Mouse (Mus musculus): Measurements from ENCODE around the gene Rara. TPM values are rescaled to one million over a fixed set of nuclear protein-coding genes. Genes with fewer than 3 reads are reported as not detected.

Rara gene
- polyA plus RNA-seq, 1 experiment from 2014 or later = 49.2 TPM

- peaks cover 49% of the 10 kb centered on the region for H3K36me3 ChIP-seq
- no peak overlapping the region for H3K9ac ChIP-seq
- 75% methylated on average over 6 of the region's 6 CpGs for WGBS
- ATAC-seq (ENCODE audit: insufficient number of reproducible peaks, insufficient read depth, low FRiP score, low TSS enrichment) = no peak
- H3K27ac ChIP-seq = no peak overlapping the region
- H3K4me3 ChIP-seq = no peak overlapping the region
- no peak overlapping the region for H3K4me2 ChIP-seq (replicated peaks)
- H3K27me3 ChIP-seq = no peaks in the 10 kb centered on the region
- H3K4me1 ChIP-seq = no peaks in the 10 kb centered on the region
- no peaks in the 10 kb centered on the region for H3K9me3 ChIP-seq
Observed at GRCm38 (mm10) chr11:98990866-98991265, 63.2 kb downstream of the Rara start.

GRCm38 (mm10) chr11:98995987-98996386, 68.4 kb downstream of the Rara start:
- H3K27me3 ChIP-seq = no peaks in the 10 kb centered on the region
- H3K36me3 ChIP-seq = peaks cover 92% of the 10 kb centered on the region
- no peak overlapping the region for H3K27ac ChIP-seq
- ATAC-seq (ENCODE audit: insufficient number of reproducible peaks, insufficient read depth, low FRiP score, low TSS enrichment) = no peak
- H3K9me3 ChIP-seq = no peaks in the 10 kb centered on the region
- H3K9ac ChIP-seq = no peak overlapping the region
- no peak overlapping the region for H3K4me3 ChIP-seq
- H3K4me1 ChIP-seq = no peaks in the 10 kb centered on the region
- 93% methylated on average over 7 of the region's 7 CpGs for WGBS
- no peak overlapping the region for H3K4me2 ChIP-seq (replicated peaks)

GRCm38 (mm10) chr11:98997659-98998058, 70.0 kb downstream of the Rara start:
- H3K4me3 ChIP-seq = no peak overlapping the region
- 90% methylated on average over 4 of the region's 4 CpGs for WGBS
- no peak overlapping the region for H3K9ac ChIP-seq
- ATAC-seq (ENCODE audit: insufficient number of reproducible peaks, insufficient read depth, low FRiP score, low TSS enrichment) = no peak
- no peaks in the 10 kb centered on the region for H3K4me1 ChIP-seq
- H3K4me2 ChIP-seq (replicated peaks) = no peak overlapping the region
- H3K36me3 ChIP-seq = peaks cover 96% of the 10 kb centered on the region
- no peaks in the 10 kb centered on the region for H3K9me3 ChIP-seq
- H3K27ac ChIP-seq = no peak overlapping the region
- no peaks in the 10 kb centered on the region for H3K27me3 ChIP-seq

GRCm38 (mm10) chr11:98998776-98999175, 71.2 kb downstream of the Rara start:
- ATAC-seq (ENCODE audit: insufficient number of reproducible peaks, insufficient read depth, low FRiP score, low TSS enrichment) = no peak
- Histone ChIP-seq H3K9me3 (no peaks in the 10 kb centered on the region), H3K4me1 (no peaks in the 10 kb centered on the region)

GRCm38 (mm10) chr11:98999243-98999642, 71.6 kb downstream of the Rara start:
- Histone ChIP-seq H3K4me1 (no peaks in the 10 kb centered on the region), H3K4me3 (no peak overlapping the region), H3K4me2 (replicated peaks) (no peak overlapping the region), H3K27me3 (no peaks in the 10 kb centered on the region), H3K9me3 (no peaks in the 10 kb centered on the region), H3K27ac (no peak overlapping the region), H3K36me3 (peaks cover 95% of the 10 kb centered on the region), H3K9ac (no peak overlapping the region)
- 88% methylated on average over 11 of the region's 11 CpGs for WGBS
- no peak for ATAC-seq (ENCODE audit: insufficient number of reproducible peaks, insufficient read depth, low FRiP score, low TSS enrichment)

More at GRCm38 (mm10) chr11:98998776-98999175, 71.2 kb downstream of the Rara start:
- Histone ChIP-seq H3K4me2 (replicated peaks) (no peak overlapping the region), H3K27me3 (no peaks in the 10 kb centered on the region), H3K36me3 (peaks cover 95% of the 10 kb centered on the region), H3K27ac (no peak overlapping the region), H3K4me3 (no peak overlapping the region), H3K9ac (no peak overlapping the region)

GRCm38 (mm10) chr11:99006788-99007187, 79.2 kb downstream of the Rara start:
- WGBS = 95% methylated on average over 9 of the region's 9 CpGs
- peaks cover 83% of the 10 kb centered on the region for H3K36me3 ChIP-seq
- H3K9ac ChIP-seq = no peak overlapping the region
- H3K27ac ChIP-seq = no peak overlapping the region
- no peaks in the 10 kb centered on the region for H3K9me3 ChIP-seq
- H3K4me2 ChIP-seq (replicated peaks) = no peak overlapping the region
- H3K4me1 ChIP-seq = no peaks in the 10 kb centered on the region
- no peak overlapping the region for H3K4me3 ChIP-seq
- no peak for ATAC-seq (ENCODE audit: insufficient number of reproducible peaks, insufficient read depth, low FRiP score, low TSS enrichment)
- no peaks in the 10 kb centered on the region for H3K27me3 ChIP-seq

- no peak overlapping the region for H3K9ac ChIP-seq
- H3K36me3 ChIP-seq = peaks cover 85% of the 10 kb centered on the region
- no peaks in the 10 kb centered on the region for H3K27me3 ChIP-seq
- no peaks in the 10 kb centered on the region for H3K4me1 ChIP-seq
- H3K27ac ChIP-seq = no peak overlapping the region
- no peak overlapping the region for H3K4me2 ChIP-seq (replicated peaks)
- ATAC-seq (ENCODE audit: insufficient number of reproducible peaks, insufficient read depth, low FRiP score, low TSS enrichment) = no peak
- 90% methylated on average over 4 of the region's 4 CpGs for WGBS
- H3K4me3 ChIP-seq = no peak overlapping the region
- H3K9me3 ChIP-seq = no peaks in the 10 kb centered on the region
Observed at GRCm38 (mm10) chr11:99010124-99010523, 82.5 kb downstream of the Rara start.

GRCm38 (mm10) chr11:99010706-99011105, 83.1 kb downstream of the Rara start:
- Histone ChIP-seq H3K36me3 (peaks cover 85% of the 10 kb centered on the region), H3K9me3 (no peaks in the 10 kb centered on the region), H3K9ac (no peak overlapping the region), H3K4me3 (no peak overlapping the region), H3K4me1 (no peaks in the 10 kb centered on the region), H3K27ac (no peak overlapping the region), H3K27me3 (no peaks in the 10 kb centered on the region), H3K4me2 (replicated peaks) (no peak overlapping the region)
- no peak for ATAC-seq (ENCODE audit: insufficient number of reproducible peaks, insufficient read depth, low FRiP score, low TSS enrichment)
- WGBS = 92% methylated on average over 5 of the region's 5 CpGs

GRCm38 (mm10) chr11:99013856-99014255, 86.2 kb downstream of the Rara start:
- H3K4me1 ChIP-seq = no peaks in the 10 kb centered on the region
- no peak overlapping the region for H3K9ac ChIP-seq
- no peak overlapping the region for H3K4me3 ChIP-seq
- H3K27ac ChIP-seq = no peak overlapping the region
- no peak overlapping the region for H3K4me2 ChIP-seq (replicated peaks)
- no peak for ATAC-seq (ENCODE audit: insufficient number of reproducible peaks, insufficient read depth, low FRiP score, low TSS enrichment)
- no peaks in the 10 kb centered on the region for H3K9me3 ChIP-seq
- no peaks in the 10 kb centered on the region for H3K27me3 ChIP-seq
- WGBS = 92% methylated on average over 1 of the region's 1 CpGs
- H3K36me3 ChIP-seq = peaks cover 87% of the 10 kb centered on the region

GRCm38 (mm10) chr11:99019844-99020243, 92.2 kb downstream of the Rara start:
- H3K4me1 ChIP-seq = peaks cover 14% of the 10 kb centered on the region; the same call in 1 of the 2 replicates
- H3K4me2 ChIP-seq (replicated peaks) = no peak overlapping the region
- ATAC-seq (ENCODE audit: insufficient number of reproducible peaks, insufficient read depth, low FRiP score, low TSS enrichment) = no peak
- H3K9ac ChIP-seq = no peak overlapping the region
- no peaks in the 10 kb centered on the region for H3K27me3 ChIP-seq
- H3K9me3 ChIP-seq = no peaks in the 10 kb centered on the region
- no peak overlapping the region for H3K27ac ChIP-seq
- no peak overlapping the region for H3K4me3 ChIP-seq
- 94% methylated on average over 6 of the region's 6 CpGs for WGBS
- peaks cover 64% of the 10 kb centered on the region for H3K36me3 ChIP-seq

- H3K4me1 ChIP-seq = peaks cover 14% of the 10 kb centered on the region; the same call in 1 of the 2 replicates
- peak overlapping the region; percentile 81 for H3K4me3 ChIP-seq
- no peak for ATAC-seq (ENCODE audit: insufficient number of reproducible peaks, insufficient read depth, low FRiP score, low TSS enrichment)
- peaks cover 43% of the 10 kb centered on the region for H3K36me3 ChIP-seq
- no peaks in the 10 kb centered on the region for H3K27me3 ChIP-seq
- WGBS = 72% methylated on average over 5 of the region's 5 CpGs
- no peak overlapping the region for H3K27ac ChIP-seq
- peak overlapping the region; percentile 65 for H3K4me2 ChIP-seq (replicated peaks)
- no peaks in the 10 kb centered on the region for H3K9me3 ChIP-seq
- H3K9ac ChIP-seq = peak overlapping the region; percentile 86; the same call in 1 of the 2 replicates
Observed at GRCm38 (mm10) chr11:99022384-99022933, 94.8 kb downstream of the Rara start.

GRCm38 (mm10) chr11:99023094-99023493, 95.5 kb downstream of the Rara start:
- H3K4me2 ChIP-seq (replicated peaks) = peak overlapping the region; percentile 65
- H3K4me1 ChIP-seq = peaks cover 14% of the 10 kb centered on the region; the same call in 1 of the 2 replicates
- H3K9ac ChIP-seq = peak overlapping the region; percentile 86
- H3K27me3 ChIP-seq = no peaks in the 10 kb centered on the region
- ATAC-seq (ENCODE audit: insufficient number of reproducible peaks, insufficient read depth, low FRiP score, low TSS enrichment) = no peak
- no peaks in the 10 kb centered on the region for H3K9me3 ChIP-seq
- peak overlapping the region; percentile 81 for H3K4me3 ChIP-seq
- peak overlapping the region; percentile 79; the same call in 1 of the 2 replicates for H3K27ac ChIP-seq
- WGBS = 4% methylated on average over 4 of the region's 4 CpGs
- peaks cover 37% of the 10 kb centered on the region for H3K36me3 ChIP-seq
